Mouse (Mus musculus): ENCODE results near the gene Maf.

GRCm38 (mm10) chr8:115711106-115711505 lies 3.5 kb upstream of the Maf start:
- TF ChIP-seq POLR2A (IDR thresholded peaks at IDR 0.05; ENCODE audit: extremely low read depth, insufficient read depth, low read length) (no peak), CTCF (IDR thresholded peaks at IDR 0.05; ENCODE audit: low read depth, low read length) (no peak)

Data from liver, adult 2 months (tissue).